Mouse (Mus musculus): ENCODE results near the gene Rnf180. TPM values are rescaled to one million over a fixed set of nuclear protein-coding genes. Genes with fewer than 3 reads are reported as not detected.
A peak's percentile ranks its signal among the peaks of the same experiment; 100 is the strongest.

Rnf180 gene
- total and polyA plus RNA-seq, 3 experiments: 0.23 to 0.84 TPM; not detected in 1

GRCm38 (mm10) chr13:105267464-105267863 is 27.2 kb downstream of the Rnf180 start:
- Histone ChIP-seq H3K4me1 (ENCODE audit: control insufficient read depth in 1 of 2, insufficient read depth in 2 of 2, low read length in 2 of 2) (no peaks in the 10 kb centered on the region), H3K27ac (ENCODE audit: control insufficient read depth, low read depth, low read length) (no peak overlapping the region), H3K27me3 (ENCODE audit: control insufficient read depth in 1 of 2, insufficient read depth in 2 of 2, low read length in 2 of 2) (no peaks in the 10 kb centered on the region), H3K9me3 (replicated peaks; ENCODE audit: insufficient read depth, low read length) (no peaks in the 10 kb centered on the region), H3K36me3 (ENCODE audit: control insufficient read depth in 1 of 2, insufficient read depth in 2 of 2, low read length in 2 of 2) (no peaks in the 10 kb centered on the region), H3K9ac (ENCODE audit: control insufficient read depth, low read depth, low read length, poor library complexity, severe bottlenecking) (no peak overlapping the region), H3K4me3 (ENCODE audit: control insufficient read depth in 1 of 2, insufficient read depth in 1 of 2, low read depth in 2 of 2, low read length in 2 of 2) (no peak overlapping the region), H3K79me2 (ENCODE audit: control insufficient read depth, insufficient read depth, low read length, poor library complexity) (no peaks in the 10 kb centered on the region)
- DNase-seq (ENCODE audit: low read depth, low spot score): no peak
- TF ChIP-seq CTCF (IDR thresholded peaks at IDR 0.05 in 2 of 3, conservative IDR thresholded peaks at IDR 0.05 in 1 of 3; ENCODE audit: control insufficient read depth in 1 of 3, insufficient read depth in 1 of 3, low read depth in 2 of 3, low read length in 3 of 3, poor library complexity in 1 of 3, severe bottlenecking in 1 of 3) (no peak), MXI1 (IDR thresholded peaks at IDR 0.05; ENCODE audit: low read depth, low read length) (no peak), ELF1 (IDR thresholded peaks at IDR 0.05; ENCODE audit: low read depth, low read length) (no peak), CHD2 (IDR thresholded peaks at IDR 0.05; ENCODE audit: low read length) (no peak), MAX (IDR thresholded peaks at IDR 0.05; ENCODE audit: low read length) (no peak), MEF2A (IDR thresholded peaks at IDR 0.05; ENCODE audit: extremely low read depth, insufficient replicate concordance, low read depth, low read length, poor library complexity, severe bottlenecking) (no peak), E2F4 (IDR thresholded peaks at IDR 0.05; ENCODE audit: borderline replicate concordance, low read depth, low read length) (no peak), ETS1 (IDR thresholded peaks at IDR 0.05; ENCODE audit: low read depth, low read length) (no peak), MAZ (IDR thresholded peaks at IDR 0.05; ENCODE audit: low read depth, low read length) (no peak), NELFE (IDR thresholded peaks at IDR 0.05; ENCODE audit: low read depth, low read length) (no peak), BHLHE40 (IDR thresholded peaks at IDR 0.05; ENCODE audit: borderline replicate concordance, low read depth, low read length) (no peak), GABPA (IDR thresholded peaks at IDR 0.05; ENCODE audit: low read depth, low read length) (no peak), POLR2A (IDR thresholded peaks at IDR 0.05; ENCODE audit: control insufficient read depth in 1 of 2, insufficient read depth in 1 of 2, low read depth in 1 of 2, low read length in 2 of 2, poor library complexity in 1 of 2) (no peak), HCFC1 (IDR thresholded peaks at IDR 0.05; ENCODE audit: low read depth, low read length) (no peak)

DNA sequence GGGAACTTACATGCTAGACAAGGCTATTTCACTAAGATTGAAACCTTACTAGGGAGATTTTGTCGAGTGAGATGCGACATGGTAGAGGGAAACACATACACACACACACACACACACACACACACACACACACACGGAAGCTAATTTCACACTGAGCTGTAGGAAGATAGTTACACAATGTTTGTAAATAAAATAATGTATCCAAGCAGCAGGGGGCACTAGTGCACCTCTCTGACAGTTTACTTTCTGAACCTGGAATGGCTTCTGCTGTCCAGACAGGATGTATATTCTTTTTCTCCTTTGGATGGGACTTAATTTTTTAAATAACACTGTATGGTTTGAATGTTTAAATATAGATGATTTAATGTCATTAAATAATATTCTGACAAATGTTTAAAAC is 27.9 kb downstream of the Rnf180 start:
- peak; percentile 74 for DNase-seq (ENCODE audit: low read depth, low spot score)

More for the DNA sequence above, 27.9 kb downstream of the Rnf180 start:
- H3K36me3 ChIP-seq (ENCODE audit: control insufficient read depth in 1 of 2, insufficient read depth in 2 of 2, low read length in 2 of 2): no peaks in the 10 kb centered on the region
- no peaks in the 10 kb centered on the region for H3K9me3 ChIP-seq (replicated peaks; ENCODE audit: insufficient read depth, low read length)
- TF ChIP-seq ZC3H11A (IDR thresholded peaks at IDR 0.05; ENCODE audit: low read depth, low read length) (peak; percentile 94), EP300 (IDR thresholded peaks at IDR 0.05; ENCODE audit: low read depth in 1 of 2, low read length in 2 of 2) (no peak), SMC3 (IDR thresholded peaks at IDR 0.05; ENCODE audit: low read depth, low read length) (peak; percentile 95), RAD21 (IDR thresholded peaks at IDR 0.05; ENCODE audit: low read depth, low read length) (peak; percentile 94), KAT2A (conservative IDR thresholded peaks at IDR 0.05; ENCODE audit: low read depth, low read length) (no peak), CTCF (IDR thresholded peaks at IDR 0.05 in 2 of 3, conservative IDR thresholded peaks at IDR 0.05 in 1 of 3; ENCODE audit: control insufficient read depth in 1 of 3, insufficient read depth in 1 of 3, low read depth in 2 of 3, low read length in 3 of 3, poor library complexity in 1 of 3, severe bottlenecking in 1 of 3) (peak; percentile 41 to 82 (median 45))
- no peak overlapping the region for H3K27ac ChIP-seq (ENCODE audit: control insufficient read depth, low read depth, low read length)
- H3K9ac ChIP-seq (ENCODE audit: control insufficient read depth, low read depth, low read length, poor library complexity, severe bottlenecking): no peak overlapping the region
- H3K79me2 ChIP-seq (ENCODE audit: control insufficient read depth, insufficient read depth, low read length, poor library complexity): no peaks in the 10 kb centered on the region
- H3K4me1 ChIP-seq (ENCODE audit: control insufficient read depth in 1 of 2, insufficient read depth in 2 of 2, low read length in 2 of 2): no peaks in the 10 kb centered on the region
- no peak overlapping the region for H3K4me3 ChIP-seq (ENCODE audit: control insufficient read depth in 1 of 2, insufficient read depth in 1 of 2, low read depth in 2 of 2, low read length in 2 of 2)
- H3K27me3 ChIP-seq (ENCODE audit: control insufficient read depth in 1 of 2, insufficient read depth in 2 of 2, low read length in 2 of 2): no peaks in the 10 kb centered on the region

Measured in MEL (cell line).